Mouse (Mus musculus) urinary bladder, postnatal 4 days (tissue): ENCODE results near the gene Poglut1.
"Not testable (repeated sequence)": the region's sequence is repeated elsewhere in the genome, so short reads cannot be mapped to it uniquely, and the experiment has no call there.

Source experiments
- DNase-seq, 2 experiments: peaks; one replicate each; pipeline ENCODE4 v3.0.0; 2021 to 2022; ENCODE audit warnings: low spot score in 2 of 2

Poglut1 gene

GRCm38 (mm10) chr16:38536544-38537146, 13.4 kb downstream of the Poglut1 start:
- peak; percentile 41 to 78 for DNase-seq

- no peak for DNase-seq
These were observed 23.8 kb downstream of the Poglut1 start for GRCm38 (mm10) chr16:38526264-38526663.

- peak; percentile 94 for DNase-seq
These were observed 27.7 kb downstream of the Poglut1 start, which contains the start of gene Timmdc1 for GRCm38 (mm10) chr16:38522129-38523084. Timmdc1 (minus strand) TSS chr16:38522663.

GRCm38 (mm10) chr16:38521211-38521987, 28.7 kb downstream of the Poglut1 start:
- DNase-seq: no peak

GRCm38 (mm10) chr16:38519140-38519539, 30.9 kb downstream of the Poglut1 start:
- DNase-seq: no peak

GRCm38 (mm10) chr16:38510846-38511245, 39.2 kb downstream of the Poglut1 start:
- no peak for DNase-seq

- DNase-seq: no peak
These were observed 43.9 kb downstream of the Poglut1 start for GRCm38 (mm10) chr16:38506041-38506634.

GRCm38 (mm10) chr16:38503528-38503927, 46.5 kb downstream of the Poglut1 start:
- DNase-seq: no peak

- DNase-seq: no peak
These were observed 47.6 kb downstream of the Poglut1 start for GRCm38 (mm10) chr16:38502469-38502868.

- DNase-seq: no peak
These were observed 53.4 kb downstream of the Poglut1 start for GRCm38 (mm10) chr16:38496604-38497140.

- no peak for DNase-seq
These were observed 56.2 kb downstream of the Poglut1 start for GRCm38 (mm10) chr16:38493890-38494289.

GRCm38 (mm10) chr16:38492551-38492950, 57.5 kb downstream of the Poglut1 start:
- no peak for DNase-seq

GRCm38 (mm10) chr16:38483582-38484309, 66.3 kb downstream of the Poglut1 start:
- DNase-seq: no peak

- no peak for DNase-seq
These were observed 67.1 kb downstream of the Poglut1 start for GRCm38 (mm10) chr16:38482780-38483562.

GRCm38 (mm10) chr16:38481327-38481726, 68.7 kb downstream of the Poglut1 start:
- no peak for DNase-seq

- DNase-seq: no peak
These were observed 71.8 kb downstream of the Poglut1 start for GRCm38 (mm10) chr16:38478296-38478695.

GRCm38 (mm10) chr16:38477241-38477608, 72.8 kb downstream of the Poglut1 start:
- DNase-seq: not testable (repeated sequence)

GRCm38 (mm10) chr16:38476312-38477240, 73.5 kb downstream of the Poglut1 start:
- peak in 1 of 2 experiments; percentile 25 for DNase-seq
